Mouse (Mus musculus) layer of hippocampus, adult 8-10 months (tissue): ENCODE measurements around the gene Ap4e1. TPM values are rescaled to one million over a fixed set of nuclear protein-coding genes. Genes with fewer than 3 reads are reported as not detected.

Source experiments
- DNase-seq, 2 experiments: peaks; one replicate each; pipeline ENCODE4 v3.0.0; 2022; ENCODE audit warnings: low spot score in 2 of 2
- total RNA-seq, 4 experiments: library from RNA; stranded (reverse); gene quantifications; 2 replicates each; pipeline ENCODE4 v1.2.4; 2022

Ap4e1 gene
- total RNA-seq, result 10 to 100 TPM; 12.2 to 18.9 (median 14.4) TPM

DNA sequence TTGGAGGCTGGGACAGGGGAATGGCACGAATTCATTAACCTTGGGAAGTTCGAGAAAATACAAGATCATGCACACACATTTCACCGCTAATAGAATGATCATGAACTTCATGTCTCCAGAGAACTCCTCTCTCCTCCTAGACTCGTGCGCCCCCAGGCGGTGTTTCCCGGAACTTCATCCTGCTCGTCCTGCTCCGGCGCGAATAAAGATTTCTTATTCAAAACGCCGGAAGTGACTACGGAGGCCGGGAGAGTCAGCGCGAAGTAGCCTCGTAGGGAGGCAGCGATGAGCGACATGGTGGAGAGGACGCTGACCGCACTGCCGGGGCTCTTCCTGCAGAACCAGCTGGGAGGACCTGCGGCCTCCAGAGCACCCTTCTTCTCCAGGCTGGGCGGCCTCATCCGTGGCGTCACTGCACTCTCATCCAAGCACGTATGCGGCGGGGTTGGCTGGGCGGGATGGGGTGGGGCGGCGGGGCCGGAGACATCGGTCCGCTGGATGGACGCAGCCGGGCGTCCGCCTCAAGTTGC is at the start of gene Ap4e1:
Gene Ap4e1 (plus strand): TSS at position 249 of the 530 bp plus-strand sequence.
- DNase-seq, result peak; percentile 91 to 96

DNA sequence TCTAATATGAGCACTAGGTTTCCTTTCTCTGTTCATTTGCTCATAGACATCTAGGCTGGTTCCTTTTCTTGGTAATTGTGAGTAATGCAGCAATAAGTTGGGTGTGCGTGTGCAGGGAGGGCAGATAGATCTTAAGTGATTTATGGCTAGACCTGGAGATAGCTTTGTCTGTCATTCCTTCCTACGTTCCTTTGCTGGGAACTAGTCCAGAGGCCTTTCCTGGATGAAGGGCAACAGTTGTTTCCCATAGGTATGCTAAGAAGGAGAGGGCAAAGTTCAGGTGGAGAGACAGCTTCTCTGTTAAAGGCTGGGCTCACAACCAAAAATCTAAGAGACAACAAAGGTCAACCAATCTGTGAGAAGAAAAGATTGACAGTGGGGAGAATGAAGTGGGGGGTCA is 46.8 kb upstream of the Ap4e1 start:
- DNase-seq, result no peak

DNA sequence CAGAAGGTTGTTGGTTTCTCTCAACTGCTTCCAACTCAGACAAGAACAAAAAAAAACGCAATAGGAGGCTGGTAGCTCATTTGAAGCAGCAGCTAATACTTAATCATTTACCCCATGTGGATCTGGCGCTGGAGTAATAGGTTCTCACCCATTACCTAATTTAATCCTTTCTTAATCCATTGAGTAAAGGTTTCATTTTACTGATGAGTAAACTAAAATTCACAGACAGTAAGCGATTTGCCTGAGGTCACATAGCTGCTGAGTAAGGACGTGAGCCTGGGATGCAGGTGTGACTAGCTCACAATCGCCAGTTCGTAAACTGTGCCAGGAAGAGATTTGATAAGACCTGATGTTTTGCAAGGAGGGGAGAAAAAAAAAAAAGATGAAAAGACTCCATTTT is 31.1 kb upstream of the Ap4e1 start:
- no peak for DNase-seq

DNA sequence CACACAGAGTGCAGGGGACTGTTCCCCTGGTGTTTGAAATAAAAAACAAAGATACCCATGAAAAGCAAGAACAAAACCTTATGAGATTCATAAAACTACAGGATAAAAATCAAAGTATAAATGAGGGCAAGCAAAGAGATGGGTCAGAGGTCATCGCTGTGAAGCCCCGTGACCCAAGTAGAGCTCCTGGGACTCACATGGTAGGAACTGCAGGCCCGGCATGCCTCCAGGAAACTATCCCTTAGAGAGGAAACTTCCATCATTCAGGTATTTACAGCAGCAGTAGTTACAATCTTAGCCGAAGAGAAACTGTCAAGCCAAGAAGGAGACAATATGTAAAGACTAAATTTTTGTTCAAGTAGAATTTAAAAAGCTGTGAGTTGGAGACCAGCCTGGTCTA is 25.3 kb upstream of the Ap4e1 start:
- DNase-seq, result no peak

DNA sequence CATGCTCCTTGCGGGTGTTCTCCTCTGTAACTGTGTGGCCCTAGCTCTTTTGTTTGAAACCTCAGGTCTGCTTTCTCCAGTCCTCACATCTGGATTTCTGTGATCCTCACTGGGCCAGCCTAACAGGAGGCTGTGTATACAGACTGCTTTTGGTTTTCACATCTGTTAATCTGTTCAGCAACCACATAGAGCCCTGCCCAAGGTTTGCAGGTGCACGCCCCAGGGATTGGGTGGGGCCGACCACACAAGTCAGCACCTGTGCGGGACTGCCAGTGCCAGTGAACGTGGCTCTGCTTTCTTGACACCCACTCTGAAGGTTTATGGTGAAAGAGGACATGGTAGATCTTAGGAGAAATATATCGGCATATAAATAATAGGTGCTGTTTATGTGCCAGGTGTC is 18.6 kb upstream of the Ap4e1 start:
- no peak for DNase-seq

DNA sequence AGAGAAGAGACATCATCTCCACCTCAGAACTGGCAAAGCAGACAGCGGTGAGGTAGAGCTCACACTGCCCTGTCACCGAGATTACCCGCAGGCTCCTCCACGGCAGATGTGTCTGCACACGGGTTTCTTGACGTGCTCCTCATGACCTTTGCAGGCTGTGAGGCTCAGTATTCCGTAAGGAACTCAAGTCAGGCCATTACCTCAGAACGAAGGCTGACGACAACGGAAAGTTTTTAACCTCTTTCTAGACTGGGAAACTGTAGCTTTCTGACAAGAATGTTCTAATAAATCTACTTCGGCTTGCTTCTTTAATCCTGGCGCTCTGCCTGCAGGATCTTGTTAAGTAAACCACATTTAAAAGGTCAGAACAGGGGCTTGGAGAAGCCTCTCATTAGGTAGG is 15.8 kb upstream of the Ap4e1 start:
- no peak for DNase-seq

DNA sequence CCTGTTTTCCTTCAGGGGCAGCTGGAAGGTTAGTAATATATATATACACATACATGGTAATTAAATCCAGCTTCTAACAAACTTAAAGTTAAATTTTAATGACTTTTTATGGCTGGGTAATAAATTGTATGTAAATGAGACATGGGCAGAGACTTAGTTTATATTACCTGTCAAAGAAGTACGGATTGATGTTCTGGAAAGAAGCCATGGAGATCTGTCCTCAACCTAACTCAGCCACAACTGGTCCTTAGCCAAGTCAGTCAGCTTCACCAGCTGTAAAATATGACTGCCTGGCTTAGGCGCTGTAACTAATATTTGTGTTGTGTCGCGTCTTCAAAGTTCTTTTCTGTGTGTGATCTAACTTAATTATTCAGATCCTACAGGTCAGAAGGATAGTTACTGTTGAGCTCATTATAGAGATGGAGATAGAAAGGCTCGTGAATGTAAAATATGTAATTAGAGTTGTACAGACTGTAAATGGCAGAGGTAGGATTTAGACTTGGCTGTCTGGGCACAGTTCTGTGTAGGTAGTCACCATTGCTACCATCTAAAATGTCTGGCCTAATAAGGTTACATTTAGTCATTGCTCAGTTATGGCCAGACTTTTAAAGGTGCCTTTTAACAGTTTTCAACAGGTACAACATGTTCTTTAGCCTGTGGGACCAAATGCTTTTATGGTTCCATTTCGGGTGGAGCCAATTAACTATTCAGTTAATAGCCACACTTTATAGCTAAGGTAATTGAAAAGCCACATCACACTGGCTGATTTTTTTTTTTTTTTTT is 13.9 kb upstream of the Ap4e1 start:
- DNase-seq, result no peak

DNA sequence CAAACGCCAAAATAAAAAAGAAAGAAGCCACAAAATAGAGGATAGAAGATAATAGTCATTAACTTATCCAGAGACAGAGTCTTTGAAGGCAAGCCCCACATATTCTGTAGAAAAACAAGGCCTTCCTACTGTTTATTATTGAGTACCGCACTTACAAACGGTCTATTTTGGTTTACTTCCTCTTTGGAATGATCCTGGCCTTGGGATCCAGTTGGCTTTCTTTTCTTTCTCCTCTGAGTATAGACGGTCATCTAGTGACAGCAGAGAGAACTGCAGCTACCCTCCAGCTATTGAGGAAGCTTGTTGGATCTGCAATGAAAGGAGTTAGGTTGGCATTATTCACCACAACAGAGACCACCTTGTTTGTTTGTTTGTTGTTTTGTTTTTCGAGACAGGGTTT is 11.8 kb upstream of the Ap4e1 start:
- peak in 1 of 2 experiments; percentile 45 for DNase-seq

DNA sequence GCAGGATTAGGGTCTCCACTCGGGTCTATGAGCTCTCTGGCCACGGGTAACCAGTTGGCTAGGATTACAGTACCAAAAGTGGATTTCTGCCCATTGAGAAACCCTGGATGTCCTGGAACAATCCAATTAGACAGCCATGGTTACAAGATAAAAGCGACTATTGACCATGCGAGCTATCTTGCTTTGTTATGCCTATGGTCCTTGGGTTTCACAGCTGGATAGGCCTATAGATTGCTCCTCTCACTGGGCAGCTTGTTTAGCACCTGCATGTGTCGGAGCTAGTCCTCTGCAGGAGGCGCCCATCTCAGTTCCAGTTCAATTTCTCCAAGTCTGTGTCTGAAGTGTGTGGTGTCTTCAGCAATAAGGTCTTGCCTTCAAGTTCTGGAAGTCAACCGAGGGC is 10.3 kb upstream of the Ap4e1 start:
- no peak for DNase-seq

DNA sequence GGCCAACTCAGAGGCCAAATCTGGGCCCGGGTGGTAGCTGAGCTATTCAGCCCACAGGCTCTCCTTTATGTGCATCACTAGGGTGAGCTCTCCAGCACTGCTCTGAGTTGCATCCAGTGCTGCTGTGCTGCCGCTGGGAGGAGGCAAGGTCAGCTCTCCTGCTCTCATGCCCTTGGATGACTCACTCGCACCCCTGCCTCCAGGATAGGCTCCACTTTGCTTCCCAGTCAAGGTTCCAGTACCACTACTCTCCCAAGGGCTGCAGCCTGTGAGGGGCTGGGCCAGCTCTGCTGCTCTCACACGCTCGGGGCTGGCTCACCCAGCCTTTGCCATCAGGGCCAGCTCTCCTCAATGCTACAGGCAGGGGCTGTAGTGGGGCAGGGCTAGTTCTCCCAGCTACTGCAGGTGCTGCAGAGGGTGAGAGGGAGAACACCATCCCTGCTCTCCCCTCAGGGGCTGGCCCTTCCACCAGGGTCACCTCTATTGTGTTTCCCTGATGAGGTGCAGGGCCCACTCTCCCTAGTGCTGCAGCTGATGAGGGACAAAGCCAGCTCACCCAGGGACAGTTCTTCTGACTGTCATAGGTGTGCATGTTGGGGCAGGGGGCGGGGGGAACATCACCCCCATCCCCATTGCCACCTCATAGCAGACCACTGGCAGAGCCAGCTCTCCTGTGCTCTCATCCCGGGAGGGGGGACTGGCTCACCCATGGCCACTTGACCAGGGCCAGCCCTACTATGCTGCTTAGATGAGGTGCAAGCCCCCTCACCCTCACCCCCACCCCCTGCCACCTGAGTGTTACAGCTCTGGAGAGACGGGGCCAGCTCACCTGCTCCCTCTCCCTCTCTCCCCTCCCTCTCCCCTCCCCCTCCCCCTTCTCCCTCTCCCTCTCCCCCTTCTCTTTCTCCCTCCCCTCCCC is 7.9 kb upstream of the Ap4e1 start:
- no peak for DNase-seq

DNA sequence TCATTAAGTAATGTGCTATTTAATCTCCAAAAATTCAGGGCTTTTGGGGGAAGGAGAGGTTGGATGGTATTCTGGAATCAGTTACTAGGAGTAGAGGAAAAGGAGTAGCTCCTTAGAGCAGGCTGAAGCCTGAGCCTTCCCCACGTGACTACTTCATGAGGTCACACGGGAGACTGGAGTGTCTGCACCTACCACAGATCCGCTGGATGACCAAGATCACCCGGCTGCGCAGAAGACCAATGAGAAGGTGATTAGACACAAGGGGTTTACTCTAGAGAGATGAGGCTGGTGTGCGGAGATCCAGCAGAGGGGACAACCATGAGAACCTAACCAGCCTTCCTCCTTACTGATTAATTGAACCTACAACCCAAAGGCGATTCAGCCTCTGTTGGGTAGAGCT is 4.5 kb upstream of the Ap4e1 start:
- no peak for DNase-seq

DNA sequence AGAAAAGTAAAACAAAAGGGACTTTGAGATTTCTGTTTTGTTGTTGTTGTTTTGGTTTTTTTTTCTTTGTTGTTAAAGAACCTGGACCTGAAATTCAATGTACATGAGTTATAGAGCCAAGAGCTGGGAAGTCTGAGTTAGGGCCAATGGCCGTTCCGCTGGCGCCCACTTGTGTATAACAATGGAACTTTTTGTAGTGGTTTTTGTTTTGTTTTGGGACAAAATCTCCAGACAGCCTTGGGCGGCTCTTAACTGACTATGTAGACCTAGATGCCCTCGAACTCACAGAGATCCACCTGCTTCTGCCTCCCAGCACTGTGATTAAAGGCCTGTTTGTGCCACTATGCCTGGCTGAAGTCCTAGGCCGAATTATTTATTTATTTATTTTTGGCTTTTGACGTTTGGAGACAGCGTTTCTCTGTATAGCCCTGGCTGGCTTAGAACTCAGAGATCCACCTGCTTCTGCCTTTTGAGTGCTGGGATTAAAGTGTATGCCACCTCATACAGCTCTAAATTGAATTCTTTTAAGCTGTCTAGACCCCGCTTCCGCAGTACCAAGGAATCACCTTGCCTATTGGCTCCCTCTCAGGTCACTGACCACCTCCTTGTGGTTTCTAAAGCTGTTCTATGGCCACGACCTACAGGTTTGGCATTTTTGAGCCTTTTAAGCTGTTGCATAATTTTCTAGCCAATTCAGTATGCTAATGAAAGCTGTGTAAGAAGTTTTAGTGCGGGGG is 1.7 kb upstream of the Ap4e1 start:
- peak in 1 of 2 experiments; percentile 20 for DNase-seq

DNA sequence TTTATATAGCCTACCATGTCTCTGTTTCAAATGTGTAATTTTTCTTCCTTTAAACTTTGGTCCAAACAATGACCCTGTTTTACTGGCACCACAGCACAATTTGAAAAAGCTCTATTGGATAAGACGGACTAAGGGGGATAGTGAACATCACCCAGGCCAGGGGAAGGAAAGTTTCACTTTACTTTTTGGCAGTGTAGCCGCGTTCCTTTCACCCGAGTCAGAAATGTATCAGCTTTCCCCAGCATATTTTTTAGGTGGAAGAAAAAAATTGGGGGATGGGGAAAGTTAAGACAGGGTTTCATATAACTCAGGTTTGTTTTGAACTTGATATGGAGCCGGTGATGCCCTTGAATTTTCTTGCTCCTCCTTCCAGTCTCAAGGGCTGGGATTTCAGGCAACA is 1.0 kb upstream of the Ap4e1 start:
- no peak for DNase-seq

DNA sequence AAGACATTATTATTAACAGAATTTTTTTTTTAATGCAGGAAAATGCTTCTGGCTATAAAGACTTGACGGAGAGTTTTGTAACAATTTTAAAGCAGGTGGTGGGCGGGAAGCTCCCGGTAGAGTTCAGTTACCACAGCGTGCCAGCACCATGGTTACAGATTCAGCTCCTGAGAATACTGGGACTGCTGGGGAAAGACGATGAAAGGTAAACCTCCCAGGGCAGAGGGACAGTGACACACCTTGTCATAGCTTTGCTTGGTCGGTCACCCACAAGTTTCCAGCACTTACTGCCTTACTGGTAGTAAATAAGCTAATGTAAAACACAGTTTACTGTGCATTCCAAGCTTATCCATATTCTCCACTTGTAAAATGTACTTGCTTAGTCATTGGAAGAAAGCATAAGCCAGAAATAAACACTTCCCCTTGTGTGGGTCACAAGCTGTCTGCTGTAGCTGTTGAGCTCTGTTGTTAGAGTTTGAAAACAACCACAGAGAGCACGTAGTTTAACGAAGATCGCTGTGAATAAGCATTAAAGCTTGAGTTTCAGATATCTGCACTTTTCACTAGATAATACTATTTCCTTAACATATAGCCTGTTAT is 26.6 kb downstream of the Ap4e1 start:
- DNase-seq, result peak; percentile 34 to 49

DNA sequence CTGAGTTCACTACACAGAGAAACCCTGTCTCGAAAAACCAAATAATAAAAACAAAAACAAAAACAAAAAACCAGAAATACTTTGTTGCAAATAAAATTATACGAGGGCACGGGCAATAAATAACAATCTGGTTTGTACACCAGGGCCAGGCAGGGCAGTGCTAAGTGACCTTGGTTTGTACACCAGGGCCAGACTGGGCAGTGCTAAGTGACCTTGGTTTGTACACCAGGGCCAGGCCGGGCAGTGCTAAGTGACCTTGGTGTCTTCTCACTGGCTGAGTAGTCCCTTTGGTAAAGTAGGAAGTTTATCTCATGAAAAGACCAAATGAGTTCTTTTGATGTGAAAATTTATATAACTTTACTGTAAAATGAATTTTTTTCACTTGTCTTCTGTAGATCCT is 28.8 kb downstream of the Ap4e1 start:
- no peak for DNase-seq

DNA sequence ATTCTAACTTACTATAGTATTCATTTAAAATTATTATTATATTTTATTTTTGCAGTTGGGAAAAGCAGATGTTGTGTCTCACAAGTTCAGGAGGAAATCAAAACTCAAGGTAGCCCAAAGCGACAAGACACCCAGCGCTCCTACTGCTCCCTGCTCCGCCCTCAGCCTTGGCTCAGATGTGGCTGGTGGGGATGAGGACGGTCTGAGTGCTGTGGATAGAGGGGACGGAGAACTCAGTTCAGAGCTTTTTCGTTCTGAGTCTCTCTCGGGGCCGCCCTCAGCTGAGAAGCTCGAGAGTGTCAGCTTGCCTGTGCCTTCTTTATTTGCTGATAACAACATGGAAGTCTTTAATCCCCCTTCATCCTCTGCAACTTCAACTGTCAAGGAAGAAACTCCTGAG is 53.0 kb downstream of the Ap4e1 start:
- no peak for DNase-seq

DNA sequence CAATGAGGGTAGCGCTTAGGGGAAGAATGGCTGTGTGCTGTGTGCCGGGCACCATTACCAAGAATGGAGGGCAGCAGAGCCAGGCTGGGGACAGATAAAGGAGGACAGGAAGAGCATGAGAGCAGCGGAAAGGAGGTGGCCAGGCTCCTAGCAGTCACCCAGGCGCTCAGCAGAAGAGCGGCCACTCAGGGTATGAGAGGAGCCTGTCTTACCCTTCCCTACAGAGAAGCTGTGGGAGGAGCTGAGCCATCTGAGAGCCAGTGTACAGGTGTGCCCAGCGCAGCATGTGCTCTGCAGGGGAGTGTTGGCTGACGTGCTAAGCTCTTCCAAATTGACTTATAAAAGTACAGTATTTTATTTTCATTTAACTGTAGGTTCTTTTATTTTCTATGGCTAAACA is 60.3 kb downstream of the Ap4e1 start:
- no peak for DNase-seq

DNA sequence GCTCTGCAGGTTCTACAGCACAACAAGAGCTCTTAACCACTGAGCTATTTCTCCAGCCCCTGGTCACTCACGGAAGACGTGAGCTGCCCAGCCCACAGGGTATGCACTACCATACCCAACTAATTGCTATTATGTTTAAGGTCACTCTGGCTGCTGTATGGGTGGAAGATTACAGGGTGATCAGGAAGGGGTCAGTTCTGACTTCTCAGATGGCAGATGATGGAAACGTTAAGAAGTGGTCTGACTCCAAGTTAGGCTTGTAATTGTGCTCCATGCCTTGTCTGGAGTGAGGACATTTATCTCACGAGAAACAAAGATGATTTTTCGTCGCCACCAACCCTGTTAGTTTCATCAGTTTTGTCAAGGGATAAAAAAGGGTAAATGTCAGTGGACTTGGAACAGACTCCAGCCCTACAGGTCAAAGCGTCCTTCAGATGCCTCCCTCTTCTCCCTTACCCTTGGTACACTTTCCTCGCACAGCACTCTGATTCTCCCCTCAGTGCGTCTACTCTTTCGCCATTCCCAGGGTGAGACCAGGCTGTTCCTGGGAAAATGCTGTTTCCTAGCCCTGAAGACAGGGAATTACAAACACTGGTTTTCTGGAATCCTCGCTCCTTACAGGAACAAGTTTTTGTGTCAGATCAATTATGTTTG is 61.4 kb downstream of the Ap4e1 start:
- no peak for DNase-seq

DNA sequence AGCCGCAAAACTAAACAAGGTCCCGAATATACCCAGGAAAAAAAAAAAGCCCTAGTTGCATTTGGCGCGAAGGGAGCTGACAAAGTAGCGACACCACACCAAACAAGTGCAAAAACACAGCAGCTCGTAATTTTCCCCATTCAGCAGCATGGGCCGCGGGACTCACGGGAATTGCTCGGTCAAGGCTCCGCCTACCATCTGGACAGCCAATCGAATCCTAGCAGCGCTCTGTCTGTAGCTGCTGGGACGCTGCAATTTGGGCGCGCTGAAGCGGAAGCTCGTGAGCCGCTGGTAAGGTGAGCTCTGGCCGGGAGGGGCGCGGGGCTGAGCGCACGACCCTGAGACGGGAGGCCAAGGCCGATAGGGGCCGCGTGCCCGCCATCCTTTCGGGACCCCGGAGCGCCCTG is 61.9 kb downstream of the Ap4e1 start, which contains the start of gene Blvra:
Gene Blvra (plus strand): TSS at position 231 of the 407 bp plus-strand sequence.
- DNase-seq, result peak; percentile 81 to 85

DNA sequence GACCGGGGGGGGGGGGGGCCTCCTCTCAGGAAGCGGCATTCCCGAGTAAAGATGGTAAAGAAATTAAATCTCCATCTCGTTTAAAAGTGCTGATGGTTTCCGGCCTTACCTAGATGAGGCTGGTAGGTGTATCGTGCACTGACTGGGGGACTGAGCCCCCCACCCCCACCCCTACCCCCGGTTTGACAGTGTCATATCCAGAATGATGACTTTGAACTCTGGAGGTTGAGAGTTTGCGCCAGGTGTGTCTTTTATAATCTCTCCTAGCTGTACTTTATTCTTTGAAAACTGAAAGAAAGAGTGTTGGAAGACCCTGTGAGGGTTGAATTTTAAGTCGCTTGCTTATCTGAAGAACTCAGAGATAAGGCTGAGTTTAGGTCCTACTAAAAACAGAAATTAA is 62.4 kb downstream of the Ap4e1 start:
- no peak for DNase-seq

DNA sequence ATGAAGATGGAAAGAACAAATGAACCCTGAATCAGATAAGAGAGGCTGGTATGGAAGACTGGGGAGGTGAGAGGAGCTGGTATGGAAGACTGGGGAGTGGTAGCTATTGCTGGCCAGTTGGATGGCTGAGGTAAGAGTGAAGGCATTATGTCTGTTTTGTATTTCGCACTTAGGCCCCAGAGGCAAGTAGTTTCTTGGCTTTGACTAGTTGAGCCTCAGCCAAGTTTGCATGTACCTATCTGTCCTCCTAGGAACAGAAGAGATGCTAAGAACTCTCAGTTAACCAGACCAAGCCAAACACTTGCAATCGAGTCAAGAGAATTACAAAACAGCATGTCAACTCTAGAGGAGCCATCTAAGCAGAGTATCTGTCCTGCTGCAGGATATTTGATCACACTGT is 65.6 kb downstream of the Ap4e1 start:
- DNase-seq, result no peak
